Mouse (Mus musculus): ENCODE results near the gene Gm11444.

DNA sequence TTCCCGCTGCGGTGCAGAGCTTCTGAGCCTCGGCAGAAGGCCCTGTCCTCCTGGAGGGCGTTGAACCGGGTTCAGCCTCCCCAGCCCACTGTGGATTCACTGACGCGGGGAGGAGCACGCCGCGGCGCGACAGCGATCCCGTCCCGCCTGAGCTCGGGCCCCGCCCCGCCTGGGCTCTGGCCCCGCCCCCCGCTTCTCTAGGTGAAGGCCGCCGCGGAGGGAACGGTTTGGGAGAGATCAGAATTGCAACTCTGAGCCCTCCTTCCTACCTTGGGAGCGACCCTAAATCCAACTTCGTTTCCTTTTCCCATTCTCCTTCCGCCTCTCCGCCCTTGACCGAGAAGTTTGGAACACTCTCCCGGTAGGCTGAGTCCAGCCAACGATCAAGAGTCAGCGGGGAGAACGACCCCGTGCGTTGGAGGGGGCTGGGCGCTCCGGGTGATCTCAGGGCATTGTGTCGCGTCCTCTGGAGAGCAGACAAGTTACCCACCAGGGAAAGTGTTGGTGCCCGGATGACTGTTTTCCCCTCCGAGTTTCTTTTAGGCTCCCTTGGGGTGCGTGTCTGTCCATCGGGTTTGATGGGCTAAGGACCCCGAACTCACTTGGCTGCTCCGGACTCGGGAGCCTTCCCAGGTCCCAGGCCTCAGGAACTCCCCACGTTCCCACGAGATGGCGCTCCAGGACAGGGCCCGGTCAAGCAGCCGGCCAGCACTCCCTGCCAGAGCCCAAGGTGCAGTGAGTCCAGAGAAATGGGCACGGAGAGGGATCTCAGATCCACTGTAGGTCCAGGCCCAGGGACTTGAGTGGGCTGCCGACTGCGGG is 5.8 kb downstream of the Gm11444 start:
- TF ChIP-seq CTCF (IDR thresholded peaks at IDR 0.05; ENCODE audit: low read depth, low read length) (peak; percentile 89), POLR2A (IDR thresholded peaks at IDR 0.05; ENCODE audit: extremely low read depth, insufficient read depth, low read length) (no peak)

Data from liver, adult 2 months (tissue).